Mouse (Mus musculus): ENCODE data around the gene Schip1.
A peak's percentile ranks its signal among the peaks of the same experiment; 100 is the strongest.

Gene Schip1

DNA sequence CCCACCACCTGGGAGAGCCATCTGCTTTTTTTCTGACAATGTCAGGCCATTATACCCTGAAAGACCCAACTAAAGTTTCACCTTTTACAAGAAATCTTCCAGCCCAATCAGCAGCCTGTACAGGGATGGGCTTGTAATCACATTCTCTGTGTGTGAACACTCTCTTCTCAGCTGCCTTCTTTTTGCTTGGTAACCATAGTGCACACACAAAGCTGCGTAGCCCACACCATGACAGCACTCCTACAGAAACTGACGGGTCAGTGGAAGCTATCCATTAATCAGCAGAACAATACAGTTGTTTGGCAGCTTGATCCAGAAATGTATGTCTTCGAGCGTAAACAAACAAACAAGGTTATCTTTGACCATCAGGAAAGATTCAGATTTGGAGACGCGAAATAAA lies 205.6 kb downstream of the Schip1 start:
- no peak for DNase-seq (ENCODE audit: low spot score in 2 of 2)

DNA sequence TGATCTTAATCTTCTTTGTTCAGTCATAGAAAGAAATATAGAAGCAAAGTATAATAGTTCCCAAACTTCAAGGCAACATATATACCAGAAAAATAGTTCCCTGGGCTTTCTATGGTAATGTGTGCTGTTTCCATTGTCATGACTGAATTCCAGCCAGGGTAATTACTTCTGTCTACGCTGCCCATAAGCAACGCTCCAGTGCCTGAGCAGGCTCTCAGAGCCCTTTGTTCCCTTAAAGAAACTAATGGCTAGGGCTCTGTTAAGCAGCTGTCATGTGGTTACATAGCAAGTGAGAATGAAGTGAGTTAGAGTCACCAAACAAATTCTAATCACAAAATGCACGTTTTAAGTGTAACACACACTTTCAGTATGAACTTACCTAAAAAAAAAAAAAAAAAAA lies 206.9 kb downstream of the Schip1 start:
- no peak for DNase-seq (ENCODE audit: low spot score in 2 of 2)

DNA sequence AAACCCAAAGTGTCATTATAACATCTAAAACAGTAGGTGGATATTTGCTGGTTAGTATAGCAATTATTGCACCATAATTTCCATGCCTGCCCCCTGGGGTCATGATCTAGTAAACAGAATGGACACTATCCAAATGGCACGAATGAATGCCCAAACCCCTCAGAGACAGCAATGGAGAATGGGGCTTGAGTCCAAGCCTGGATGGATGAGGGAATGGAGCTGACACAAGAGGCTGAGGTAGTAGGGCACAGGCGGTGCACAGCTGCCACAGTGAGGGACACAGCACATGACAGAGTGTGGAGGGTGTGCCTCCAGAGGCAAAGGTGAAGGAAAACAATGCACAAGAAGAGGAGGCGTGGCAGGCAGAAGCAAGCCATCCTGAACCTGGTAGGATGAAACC lies 207.3 kb downstream of the Schip1 start:
- DNase-seq (ENCODE audit: low spot score in 2 of 2), result no peak

- DNase-seq (ENCODE audit: low spot score in 2 of 2), result no peak
Observed at GRCm38 (mm10) chr3:68282844-68283594, 218.4 kb downstream of the Schip1 start.

DNA sequence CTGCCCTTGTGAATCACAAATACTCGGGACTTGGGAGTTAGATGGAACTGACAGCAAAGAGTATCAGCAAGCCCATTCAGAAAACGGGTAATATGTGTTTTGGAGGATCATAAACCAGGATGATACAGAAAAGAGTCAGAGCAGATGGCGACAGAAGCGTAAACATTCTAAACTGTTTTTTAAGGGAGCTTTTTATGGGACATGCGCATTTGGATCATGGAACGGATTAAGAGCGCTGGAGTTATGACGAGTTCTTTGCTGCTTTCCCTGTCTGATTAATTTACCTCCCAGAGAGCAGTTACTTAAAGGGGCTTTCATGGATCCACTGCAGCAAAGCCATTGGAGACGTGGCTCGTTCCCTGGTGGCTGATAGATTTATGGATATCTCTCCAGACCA lies 219.0 kb downstream of the Schip1 start:
- DNase-seq (ENCODE audit: low spot score in 2 of 2), result peak in 1 of 2 experiments; percentile 16

GRCm38 (mm10) chr3:68284500-68284899 lies 219.9 kb downstream of the Schip1 start:
- DNase-seq (ENCODE audit: low spot score in 2 of 2), result no peak

DNA sequence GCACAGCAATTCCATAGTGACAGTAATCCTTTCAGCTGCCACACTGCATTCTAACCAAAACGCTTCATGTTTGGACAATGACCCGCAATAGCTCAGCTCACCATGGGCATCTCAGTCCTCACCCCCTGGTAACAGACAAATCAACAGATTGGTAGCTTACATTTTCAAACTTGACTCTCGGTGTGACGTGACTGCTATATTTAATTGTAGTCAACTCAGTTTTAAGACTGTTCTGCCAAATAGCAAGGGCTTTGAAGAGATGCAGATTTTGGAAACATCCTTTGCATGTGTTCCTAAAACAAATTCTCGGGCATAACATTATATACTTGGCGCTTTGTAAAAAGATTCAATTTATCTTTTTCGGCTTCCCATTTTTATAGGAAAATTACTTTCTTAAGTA lies 232.2 kb downstream of the Schip1 start:
- no peak for DNase-seq (ENCODE audit: low spot score in 2 of 2)

- DNase-seq (ENCODE audit: low spot score in 2 of 2), result no peak
Observed at GRCm38 (mm10) chr3:68305647-68306046, 241.0 kb downstream of the Schip1 start.

DNA sequence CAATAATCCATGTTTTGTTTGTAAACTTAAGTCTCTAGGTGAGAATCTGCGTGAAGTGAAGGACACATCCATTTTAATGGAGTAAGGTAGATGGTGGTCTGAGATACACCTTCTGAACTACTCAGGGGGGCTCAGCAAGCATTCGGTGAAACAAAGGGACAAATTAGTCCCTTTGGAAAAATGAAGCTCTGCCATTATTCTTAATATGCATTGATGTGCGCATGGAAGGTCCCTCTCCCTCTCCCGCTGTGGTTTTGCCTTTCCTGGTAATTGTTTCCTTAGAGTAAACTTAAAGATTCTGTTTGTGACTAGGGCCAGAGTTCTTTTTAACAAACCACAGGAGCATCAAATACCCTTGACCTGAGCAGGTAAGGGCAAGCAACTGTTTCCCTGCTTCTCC lies 242.1 kb downstream of the Schip1 start:
- DNase-seq (ENCODE audit: low spot score in 2 of 2), result no peak

DNA sequence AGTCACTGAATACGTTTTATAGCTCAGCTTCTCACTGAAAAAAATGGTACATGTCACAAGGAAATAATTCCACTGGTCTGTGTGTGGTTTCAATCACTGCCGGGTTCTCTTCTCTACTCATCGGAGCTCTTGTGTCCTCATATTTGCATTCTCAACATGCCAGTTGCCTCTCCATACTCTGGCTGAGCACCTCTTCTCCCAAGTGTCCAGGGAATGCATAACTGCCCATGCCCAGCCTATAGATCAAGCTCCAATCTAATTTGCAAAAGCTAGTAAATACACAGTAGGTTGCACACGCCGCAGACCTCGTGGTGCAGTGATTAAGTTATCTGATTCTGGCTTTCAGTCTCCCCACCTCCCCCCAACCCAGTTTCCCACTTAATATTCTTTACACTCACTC lies 261.0 kb downstream of the Schip1 start:
- DNase-seq (ENCODE audit: low spot score in 2 of 2), result no peak

- no peak for DNase-seq (ENCODE audit: low spot score in 2 of 2)
Observed at GRCm38 (mm10) chr3:68332515-68332914, 267.9 kb downstream of the Schip1 start.

DNA sequence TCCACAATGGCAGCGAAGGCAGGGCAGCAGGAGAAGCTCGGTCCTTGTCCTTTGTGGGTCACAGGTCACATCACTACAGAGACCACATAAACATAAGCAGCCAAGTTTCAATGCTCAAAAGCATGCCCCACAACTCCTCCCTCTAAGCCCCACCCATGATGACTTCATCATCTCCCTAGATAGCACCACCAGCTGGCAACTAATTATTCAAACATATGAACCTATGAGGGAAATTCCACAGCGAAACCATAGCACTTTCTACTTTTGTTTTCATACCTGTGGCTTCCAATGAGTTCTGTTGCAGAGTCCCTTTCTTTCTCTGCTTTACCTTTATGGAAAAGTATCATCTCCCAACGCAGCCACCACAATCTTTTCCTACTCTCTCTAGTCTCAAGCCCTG lies 270.9 kb downstream of the Schip1 start:
- DNase-seq (ENCODE audit: low spot score in 2 of 2), result no peak

GRCm38 (mm10) chr3:68350624-68351023 lies 286.0 kb downstream of the Schip1 start:
- no peak for DNase-seq (ENCODE audit: low spot score in 2 of 2)

- no peak for DNase-seq (ENCODE audit: low spot score in 2 of 2)
Observed at GRCm38 (mm10) chr3:68351461-68351860, 286.9 kb downstream of the Schip1 start.

GRCm38 (mm10) chr3:68352961-68353360 lies 288.4 kb downstream of the Schip1 start:
- DNase-seq (ENCODE audit: low spot score in 2 of 2), result no peak

GRCm38 (mm10) chr3:68353492-68353891 lies 288.9 kb downstream of the Schip1 start:
- no peak for DNase-seq (ENCODE audit: low spot score in 2 of 2)

- DNase-seq (ENCODE audit: low spot score in 2 of 2), result no peak
Observed at GRCm38 (mm10) chr3:68356516-68356915, 291.9 kb downstream of the Schip1 start.

- DNase-seq (ENCODE audit: low spot score in 2 of 2), result peak in 1 of 2 experiments; percentile 24
Observed at GRCm38 (mm10) chr3:68368029-68368428, 303.4 kb downstream of the Schip1 start.

DNA sequence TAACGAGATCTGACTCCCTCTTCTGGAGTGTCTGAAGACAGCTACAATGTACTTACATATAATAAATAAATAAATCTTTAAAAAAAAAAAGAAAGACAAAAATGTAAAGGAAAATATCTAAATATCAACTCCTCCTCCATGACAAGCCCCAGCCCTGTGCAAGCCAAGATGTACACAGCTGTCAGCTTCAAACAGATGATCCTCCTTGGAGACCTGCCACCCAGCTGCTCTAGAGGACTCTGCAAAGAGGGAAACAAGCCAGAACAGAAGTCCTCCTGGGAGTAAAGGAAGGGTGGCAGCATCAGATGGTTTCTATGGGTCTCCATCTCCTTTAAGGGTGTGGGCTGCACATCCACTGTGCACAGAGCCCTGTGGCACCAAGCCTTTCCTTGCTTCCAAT lies 308.3 kb downstream of the Schip1 start:
- no peak for DNase-seq (ENCODE audit: low spot score in 2 of 2)

DNA sequence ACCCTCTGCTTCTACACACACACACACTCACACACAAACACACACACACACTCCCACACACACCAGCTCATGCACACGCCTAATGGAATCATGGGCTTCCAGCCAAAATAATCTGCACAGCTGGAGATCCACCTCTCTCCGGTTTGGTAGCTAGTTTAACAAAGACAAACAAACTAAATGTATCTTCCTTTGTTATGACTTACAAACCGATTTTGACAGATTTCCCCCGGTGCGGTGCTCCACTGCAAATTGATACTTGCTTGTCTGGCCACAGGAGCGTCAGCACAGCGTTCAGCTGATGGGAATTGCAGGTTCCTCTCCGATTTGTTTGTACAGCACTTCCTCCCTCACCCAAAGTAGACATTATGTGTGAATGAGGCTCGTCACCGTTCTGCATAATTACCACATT lies 310.5 kb downstream of the Schip1 start:
- DNase-seq (ENCODE audit: low spot score in 2 of 2), result peak; percentile 4 to 14

DNA sequence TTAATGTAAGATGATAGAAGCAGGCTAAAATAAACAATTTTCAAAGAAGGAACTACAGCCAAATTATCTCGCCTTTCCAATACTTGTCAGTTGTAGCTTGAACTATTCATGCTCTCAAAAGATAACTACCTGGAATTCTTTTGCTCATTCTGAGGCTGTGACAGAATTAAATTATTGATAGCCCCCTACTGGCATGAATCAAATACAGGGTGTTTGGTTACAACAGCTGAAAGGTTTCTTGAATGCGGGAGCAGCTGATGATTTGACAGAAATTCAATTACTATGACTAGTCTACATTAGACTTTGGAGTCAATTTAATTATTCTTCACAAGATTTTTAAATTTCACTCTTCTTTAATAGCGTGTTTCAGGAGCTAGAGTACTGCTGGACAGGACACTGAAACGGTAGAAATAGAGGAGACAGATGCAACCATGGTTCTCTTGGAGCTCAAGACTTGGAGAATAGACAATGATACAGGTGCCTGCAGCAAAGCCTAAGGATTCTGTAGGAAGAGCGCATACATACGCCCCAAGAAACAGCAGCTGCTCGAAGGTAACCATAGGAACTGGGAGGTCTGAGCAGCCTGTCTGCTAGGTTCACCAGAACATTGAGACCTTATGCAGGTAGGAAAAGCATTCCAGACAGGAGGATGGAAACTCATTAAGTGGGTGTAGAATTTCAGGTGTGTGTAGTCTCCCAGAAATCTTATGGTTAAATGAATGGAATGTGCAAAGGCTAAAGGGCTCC lies 313.0 kb downstream of the Schip1 start:
- DNase-seq (ENCODE audit: low spot score in 2 of 2), result no peak

DNA sequence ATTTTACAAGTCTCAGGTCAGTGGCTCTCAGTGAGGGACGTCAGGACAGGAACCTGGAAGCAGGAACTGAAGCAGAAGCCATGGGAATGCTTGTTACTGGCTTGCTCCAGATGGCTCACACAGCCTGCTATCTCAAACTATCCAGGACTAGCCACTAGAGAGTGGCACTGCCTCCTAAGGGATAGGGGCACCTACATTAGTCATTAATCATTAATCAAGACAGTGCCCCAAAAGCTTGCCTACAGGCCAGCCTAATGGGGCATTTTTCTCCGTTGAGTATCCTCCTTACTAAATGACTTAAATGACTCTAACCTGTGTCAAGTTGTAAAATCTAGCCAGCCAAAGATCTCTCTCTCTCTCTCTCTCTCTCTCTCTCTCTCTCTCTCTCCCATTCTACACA lies 314.2 kb downstream of the Schip1 start:
- no peak for DNase-seq (ENCODE audit: low spot score in 2 of 2)

DNA sequence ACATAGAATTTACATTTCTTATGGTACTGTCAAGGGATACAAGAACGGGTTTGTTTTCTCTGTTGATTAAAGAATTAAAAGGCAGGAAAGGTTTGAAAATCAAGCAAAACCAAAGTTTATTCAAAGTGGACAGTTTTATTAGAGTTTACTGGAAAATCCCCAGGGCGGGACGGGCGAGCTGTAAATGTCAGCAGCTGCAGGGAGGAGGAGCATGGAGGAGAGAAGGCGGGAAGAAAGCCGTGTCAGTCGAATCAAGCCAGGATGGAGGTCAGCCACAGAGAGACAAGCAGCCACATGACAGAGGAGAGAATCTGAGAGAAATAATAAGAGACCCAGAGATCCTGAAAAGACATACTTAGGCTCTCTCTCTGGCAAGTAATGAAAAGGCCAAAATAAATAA lies 314.6 kb downstream of the Schip1 start:
- no peak for DNase-seq (ENCODE audit: low spot score in 2 of 2)
